Mouse (Mus musculus): ENCODE measurements around the gene Tbx18.
A peak's percentile ranks its signal among the peaks of the same experiment; 100 is the strongest.

Gene Tbx18

GRCm38 (mm10) chr9:87730961-87731535 is at the start of gene Tbx18:
Gene Tbx18 (minus strand): TSS chr9:87731260.
- DNase-seq (ENCODE audit: low spot score), result peak; percentile 32

- no peak for DNase-seq (ENCODE audit: low spot score)
Measured at GRCm38 (mm10) chr9:87773951-87774350, 42.9 kb upstream of the Tbx18 start.

- no peak for DNase-seq (ENCODE audit: low spot score)
Measured at GRCm38 (mm10) chr9:87755621-87756020, 24.6 kb upstream of the Tbx18 start.

- DNase-seq (ENCODE audit: low spot score), result no peak
Measured at GRCm38 (mm10) chr9:87741599-87741998, 10.5 kb upstream of the Tbx18 start.

GRCm38 (mm10) chr9:87740667-87741066 is 9.6 kb upstream of the Tbx18 start:
- DNase-seq (ENCODE audit: low spot score), result peak; percentile 43

- no peak for DNase-seq (ENCODE audit: low spot score)
Measured at GRCm38 (mm10) chr9:87740241-87740645, 9.2 kb upstream of the Tbx18 start.

- no peak for DNase-seq (ENCODE audit: low spot score)
Measured at GRCm38 (mm10) chr9:87739543-87740161, 8.6 kb upstream of the Tbx18 start.

GRCm38 (mm10) chr9:87738766-87739542 is 7.9 kb upstream of the Tbx18 start:
- no peak for DNase-seq (ENCODE audit: low spot score)

- DNase-seq (ENCODE audit: low spot score), result no peak
Measured at GRCm38 (mm10) chr9:87738123-87738522, 7.1 kb upstream of the Tbx18 start.

- DNase-seq (ENCODE audit: low spot score), result no peak
Measured at GRCm38 (mm10) chr9:87737271-87737670, 6.2 kb upstream of the Tbx18 start.

- no peak for DNase-seq (ENCODE audit: low spot score)
Measured at GRCm38 (mm10) chr9:87735046-87735445, 4.0 kb upstream of the Tbx18 start.

GRCm38 (mm10) chr9:87734631-87735030 is 3.6 kb upstream of the Tbx18 start:
- no peak for DNase-seq (ENCODE audit: low spot score)

- no peak for DNase-seq (ENCODE audit: low spot score)
Measured at GRCm38 (mm10) chr9:87733732-87734131, 2.7 kb upstream of the Tbx18 start.

GRCm38 (mm10) chr9:87733236-87733630 is 2.2 kb upstream of the Tbx18 start:
- DNase-seq (ENCODE audit: low spot score), result no peak

- DNase-seq (ENCODE audit: low spot score), result no peak
Measured at GRCm38 (mm10) chr9:87732416-87733235, 1.6 kb upstream of the Tbx18 start.

GRCm38 (mm10) chr9:87730271-87730960 is 644 bp downstream of the Tbx18 start:
- DNase-seq (ENCODE audit: low spot score), result peak; percentile 37

- DNase-seq (ENCODE audit: low spot score), result peak; percentile 33
Measured at GRCm38 (mm10) chr9:87729316-87730270, 1.5 kb downstream of the Tbx18 start.

GRCm38 (mm10) chr9:87728107-87728506 is 3.0 kb downstream of the Tbx18 start:
- no peak for DNase-seq (ENCODE audit: low spot score)

- no peak for DNase-seq (ENCODE audit: low spot score)
Measured at GRCm38 (mm10) chr9:87727155-87727953, 3.7 kb downstream of the Tbx18 start.

- no peak for DNase-seq (ENCODE audit: low spot score)
Measured at GRCm38 (mm10) chr9:87721793-87722192, 9.3 kb downstream of the Tbx18 start.
